8 mouse cellular contexts compared by ENCODE assay signal in the genomic region with DNA sequence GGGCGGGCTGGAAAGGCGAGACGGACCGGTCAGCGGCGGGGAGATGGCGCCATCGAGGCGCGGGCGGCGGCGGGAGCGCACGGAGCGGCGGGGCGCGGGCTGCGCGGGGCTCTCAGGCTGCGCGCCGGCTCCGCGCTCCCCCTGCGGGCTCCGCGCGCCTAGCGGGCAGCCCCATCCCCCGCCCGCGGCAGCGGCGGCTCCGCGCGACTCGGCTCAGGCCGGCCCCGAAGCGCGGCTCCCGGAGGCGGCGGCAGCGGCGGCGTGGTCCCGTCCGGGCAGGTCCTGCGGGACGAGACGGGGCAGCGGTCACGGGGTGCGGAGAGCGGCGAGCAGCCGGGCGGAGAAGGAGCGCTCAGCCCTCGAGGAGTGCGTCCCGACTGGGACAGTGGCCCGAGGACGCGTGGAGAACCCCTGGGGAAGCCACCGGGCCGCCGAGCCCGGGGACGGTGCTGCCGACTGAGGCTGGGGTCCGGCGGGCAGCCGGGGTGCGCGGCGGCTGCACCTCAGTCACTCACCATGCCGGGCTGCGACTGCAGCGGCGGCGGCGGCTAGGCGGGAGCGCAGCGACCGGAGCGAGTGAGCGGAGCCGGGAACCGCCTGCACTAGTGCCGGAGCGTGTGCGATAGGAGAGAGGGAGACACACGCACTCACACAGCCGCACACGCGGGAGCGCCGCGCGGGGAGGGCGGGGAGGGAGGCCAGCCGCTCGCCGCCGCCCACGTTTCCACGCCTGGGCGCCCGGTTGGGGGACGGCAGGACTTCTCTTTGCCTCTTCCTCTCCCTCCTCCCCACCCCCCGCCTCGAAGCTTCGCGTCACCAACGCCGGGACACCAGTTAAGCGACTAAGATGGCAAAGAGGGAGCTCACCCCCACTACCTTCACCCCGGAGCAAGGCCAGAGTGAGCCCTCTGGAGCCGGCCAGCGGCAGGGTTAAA. TPM values are rescaled to one million over a fixed set of nuclear protein-coding genes. Genes with fewer than 3 reads are reported as not detected.
DNase-seq lines count a peak whose midpoint lies in the region; ATAC-seq lines count a peak whose summit lies in the region.

No protein-coding gene starts in this region.

- DNase-seq in heart, embryonic 10.5 days (ENCODE audit: low spot score): peak; percentile 75
- DNase-seq in heart, adult 9 months (ENCODE audit: low spot score in 2 of 2): no peak
- peak; percentile 67 for DNase-seq in ZHBTc4 (ENCODE audit: low read depth, low spot score)
- DNase-seq in forebrain, embryonic 14.5 days (ENCODE audit: low spot score): peak; percentile 75
- no peak for DNase-seq in liver, embryonic 13.5 days
- peak; percentile 62 for DNase-seq in retina, postnatal 1 day
- no peak for DNase-seq in T-cell, adult 2 months (ENCODE audit: low spot score)

- H3K36me3 ChIP-seq in heart, embryonic 10.5 days: no peaks in the 10 kb centered on the region
- H3K36me3 ChIP-seq in forebrain, embryonic 14.5 days (ENCODE audit: control insufficient read depth, insufficient read depth, low read length): no peaks in the 10 kb centered on the region
- no peaks in the 10 kb centered on the region for H3K36me3 ChIP-seq in intestine, embryonic 16.5 days (ENCODE audit: control insufficient read depth, insufficient read depth, low read length)
- no peaks in the 10 kb centered on the region for H3K36me3 ChIP-seq in liver, embryonic 13.5 days

- H3K27ac ChIP-seq in heart, embryonic 10.5 days: peak overlapping the region; percentile 70
- H3K27ac ChIP-seq in forebrain, embryonic 14.5 days (ENCODE audit: low read depth, low read length): peak overlapping the region; percentile 48; the same call in 1 of the 2 replicates
- H3K27ac ChIP-seq in intestine, embryonic 16.5 days (ENCODE audit: low read length): no peak overlapping the region
- H3K27ac ChIP-seq in liver, embryonic 13.5 days: no peak overlapping the region

- peak overlapping the region; percentile 88 for H3K4me2 ChIP-seq in forebrain, embryonic 14.5 days (ENCODE audit: low read length)
- peak overlapping the region; percentile 97 for H3K4me2 ChIP-seq in intestine, embryonic 16.5 days (ENCODE audit: low read depth, low read length)
- H3K4me2 ChIP-seq in liver, embryonic 13.5 days: peak overlapping the region; percentile 52

- H3K4me1 ChIP-seq in heart, embryonic 10.5 days: peaks cover 29% of the 10 kb centered on the region
- H3K4me1 ChIP-seq in forebrain, embryonic 14.5 days (ENCODE audit: control insufficient read depth, insufficient read depth, low read length): peaks cover 5% of the 10 kb centered on the region
- peaks cover 9% of the 10 kb centered on the region for H3K4me1 ChIP-seq in intestine, embryonic 16.5 days (ENCODE audit: control insufficient read depth, insufficient read depth, low read length)
- no peaks in the 10 kb centered on the region for H3K4me1 ChIP-seq in liver, embryonic 13.5 days (replicated peaks)

- H3K4me3 ChIP-seq in heart, embryonic 10.5 days: peak overlapping the region; percentile 77
- H3K4me3 ChIP-seq in forebrain, embryonic 14.5 days (ENCODE audit: low read depth, low read length): peak overlapping the region; percentile 62
- peak overlapping the region; percentile 60 for H3K4me3 ChIP-seq in intestine, embryonic 16.5 days (ENCODE audit: low read length)
- peak overlapping the region; percentile 42 for H3K4me3 ChIP-seq in liver, embryonic 13.5 days (replicated peaks)

- WGBS in heart, embryonic 10.5 days: 2% methylated on average over 124 of the region's 126 CpGs
- under 1% methylated on average over 63 of the region's 126 CpGs for WGBS in forebrain, embryonic 14.5 days
- WGBS in intestine, embryonic 16.5 days: under 1% methylated on average over 106 of the region's 126 CpGs
- under 1% methylated on average over 86 of the region's 126 CpGs for WGBS in liver, embryonic 13.5 days (ENCODE audit: insufficient replicate concordance)

- peak; percentile 90 for ATAC-seq in forebrain, embryonic 14.5 days
- peak; percentile 77 for ATAC-seq in intestine, embryonic 16.5 days
- ATAC-seq in liver, embryonic 13.5 days (ENCODE audit: low read depth): no peak

- peak overlapping the region; percentile 73 for H3K9ac ChIP-seq in forebrain, embryonic 14.5 days (ENCODE audit: low read length)
- H3K9ac ChIP-seq in intestine, embryonic 16.5 days (ENCODE audit: low read depth, low read length): peak overlapping the region; percentile 54
- no peak overlapping the region for H3K9ac ChIP-seq in liver, embryonic 13.5 days

- H3K27me3 ChIP-seq in heart, embryonic 10.5 days (ENCODE audit: insufficient read depth, poor library complexity, severe bottlenecking): peaks cover 87% of the 10 kb centered on the region
- peaks cover 28% of the 10 kb centered on the region for H3K27me3 ChIP-seq in forebrain, embryonic 14.5 days (replicated peaks; ENCODE audit: control insufficient read depth, insufficient read depth, low read length)
- H3K27me3 ChIP-seq in intestine, embryonic 16.5 days (replicated peaks; ENCODE audit: control insufficient read depth, insufficient read depth, low read length): peaks cover 60% of the 10 kb centered on the region
- peaks cover 76% of the 10 kb centered on the region for H3K27me3 ChIP-seq in liver, embryonic 13.5 days

- no peaks in the 10 kb centered on the region for H3K9me3 ChIP-seq in heart, embryonic 10.5 days
- H3K9me3 ChIP-seq in forebrain, embryonic 14.5 days (replicated peaks; ENCODE audit: control insufficient read depth, low read length): no peaks in the 10 kb centered on the region
- no peaks in the 10 kb centered on the region for H3K9me3 ChIP-seq in intestine, embryonic 16.5 days (ENCODE audit: control insufficient read depth, low read length)
- H3K9me3 ChIP-seq in liver, embryonic 13.5 days (replicated peaks): no peaks in the 10 kb centered on the region

RNA-seq across cellular contexts. Expression of gene Shisa6, which starts 0.5 kb away (rescaled TPM):
- polyA plus RNA-seq in heart, embryonic 10.5 days (2016; fragmentation: Nextera tagmentation; extraction: Ambion mirVana): 0.20 and 0.22 TPM in 2 replicates
- 1.7 and 2.0 TPM in 2 replicates for polyA plus RNA-seq in forebrain, embryonic 14.5 days (2014; fragmentation: Nextera tagmentation; extraction: Ambion mirVana)
- 0.05 and 0.06 TPM in 2 replicates for polyA plus RNA-seq in intestine, embryonic 16.5 days (2015; fragmentation: Nextera tagmentation; extraction: Ambion mirVana)
- not detected in 2 replicates for polyA plus RNA-seq in liver, embryonic 13.5 days (2015; fragmentation: Nextera tagmentation; extraction: Ambion mirVana)

Comparison
In these comparisons a context has a peak if more than half of its experiments do, and no peak if none do; other contexts are left out.
1. DNase-seq: peak in heart, embryonic 10.5 days (single experiment), ZHBTc4 (single experiment), forebrain, embryonic 14.5 days (single experiment) and retina, postnatal 1 day (single experiment); none in heart, adult 9 months (0 of 2), liver, embryonic 13.5 days (single experiment) and T-cell, adult 2 months (single experiment).
2. H3K27ac ChIP-seq: peak in heart, embryonic 10.5 days (single experiment) and forebrain, embryonic 14.5 days (single experiment); none in intestine, embryonic 16.5 days (single experiment) and liver, embryonic 13.5 days (single experiment).
3. Peak in every context shown above with its lines, with median percentiles within 50 percentile points of each other: H3K4me3 ChIP-seq and H3K4me2 ChIP-seq.